Mouse (Mus musculus): ENCODE data around the gene Uckl1. TPM values are rescaled to one million over a fixed set of nuclear protein-coding genes. Genes with fewer than 3 reads are reported as not detected.

Uckl1 gene
- polyA plus RNA-seq, 1 experiment from 2014 or later = 60.9 TPM

DNA sequence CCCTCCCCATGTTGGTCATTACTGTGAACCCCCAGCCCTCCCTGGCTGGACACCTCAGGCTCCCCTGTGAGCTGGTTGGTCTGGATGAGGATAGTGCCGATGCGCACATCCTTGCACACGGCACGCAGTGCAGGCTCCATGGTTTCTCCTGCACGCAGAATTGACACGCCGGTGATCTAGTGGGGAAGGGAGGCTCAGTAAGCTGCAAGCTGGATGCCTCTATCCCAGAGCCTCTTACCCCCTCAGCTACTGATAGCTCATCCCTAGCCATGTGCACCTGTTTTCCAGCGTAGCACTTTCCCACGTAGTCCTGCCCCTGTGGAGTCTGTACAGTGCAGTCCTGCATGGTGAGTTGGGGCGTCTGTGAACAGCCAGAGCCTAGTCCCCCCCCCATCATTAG is 14.8 kb downstream of the Uckl1 start:
- no peak overlapping the region for H3K4me2 ChIP-seq
- WGBS = 92% methylated on average over 10 of the region's 10 CpGs
- H3K4me1 ChIP-seq = no peaks in the 10 kb centered on the region
- H3K9me3 ChIP-seq = no peaks in the 10 kb centered on the region
- peaks cover 12% of the 10 kb centered on the region; the same call in 1 of the 2 replicates for H3K36me3 ChIP-seq
- H3K9ac ChIP-seq = no peak overlapping the region
- no peaks in the 10 kb centered on the region for H3K27me3 ChIP-seq (replicated peaks)
- no peak overlapping the region for H3K4me3 ChIP-seq (replicated peaks)
- no peak for ATAC-seq (ENCODE audit: insufficient read depth, low FRiP score, low read depth)
- H3K27ac ChIP-seq = no peak overlapping the region

DNA sequence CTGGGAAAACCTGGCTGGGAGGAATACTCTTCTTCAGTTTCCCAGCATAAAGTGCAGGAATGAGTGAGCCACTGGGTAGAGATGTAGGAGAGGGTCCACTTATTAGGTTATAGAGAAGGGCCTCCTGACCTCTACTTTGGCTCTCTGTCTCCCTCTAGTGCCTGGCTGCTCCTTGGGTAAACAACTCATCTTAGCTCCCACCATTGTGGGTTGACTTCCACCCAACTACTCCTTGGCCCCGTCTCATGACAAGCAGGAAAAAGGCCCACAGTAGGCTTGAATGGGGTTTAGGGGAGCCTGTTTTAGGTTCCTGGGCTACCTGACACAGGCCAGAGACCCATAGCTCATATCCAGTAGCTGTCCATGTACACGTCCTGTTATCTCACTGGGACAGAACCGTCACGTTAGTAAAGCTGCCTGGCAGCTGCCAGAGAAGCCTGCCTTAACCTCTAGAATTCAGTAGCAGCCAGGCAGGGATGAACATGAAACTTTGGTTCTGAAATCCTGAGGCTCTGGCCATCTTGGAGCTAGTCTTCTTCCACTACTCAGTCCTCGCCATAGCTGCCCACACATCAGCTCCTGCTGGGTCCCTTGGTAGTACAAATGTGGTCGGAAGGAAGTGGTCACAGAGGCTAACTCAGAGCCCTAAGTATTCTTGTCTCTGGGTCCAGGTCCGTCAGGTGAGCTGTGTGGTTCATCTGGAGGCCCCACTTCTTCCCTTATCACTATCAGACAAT is 16.3 kb downstream of the Uckl1 start:
- peaks cover 12% of the 10 kb centered on the region; the same call in 1 of the 2 replicates for H3K36me3 ChIP-seq
- 74% methylated on average over 7 of the region's 7 CpGs for WGBS
- ATAC-seq (ENCODE audit: insufficient read depth, low FRiP score, low read depth) = no peak
- H3K9ac ChIP-seq = no peak overlapping the region
- H3K9me3 ChIP-seq = no peaks in the 10 kb centered on the region
- H3K4me3 ChIP-seq (replicated peaks) = no peak overlapping the region
- H3K27ac ChIP-seq = no peak overlapping the region
- H3K4me1 ChIP-seq = no peaks in the 10 kb centered on the region
- no peaks in the 10 kb centered on the region for H3K27me3 ChIP-seq (replicated peaks)
- no peak overlapping the region for H3K4me2 ChIP-seq

DNA sequence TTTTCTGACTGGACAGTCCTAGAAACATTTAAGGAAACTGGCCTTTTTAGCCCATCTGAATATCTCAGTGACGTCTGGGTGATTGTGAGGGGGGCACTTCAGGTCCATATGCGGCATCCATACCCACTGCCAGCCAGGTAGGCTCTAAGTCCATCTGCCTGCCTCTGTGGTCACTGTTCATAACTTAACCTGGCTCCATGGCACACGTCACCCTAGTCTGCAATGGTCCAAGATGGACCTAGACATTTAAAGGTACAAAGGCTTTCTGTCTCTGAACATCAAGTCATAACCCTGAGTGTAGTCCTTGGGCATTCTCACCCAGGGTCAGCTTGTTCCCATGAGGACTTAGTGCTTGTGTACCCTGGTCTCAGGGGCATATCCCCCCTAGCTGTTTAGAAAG is 17.4 kb downstream of the Uckl1 start:
- H3K4me1 ChIP-seq = no peaks in the 10 kb centered on the region
- H3K36me3 ChIP-seq = peaks cover 5% of the 10 kb centered on the region; the same call in 1 of the 2 replicates
- H3K4me3 ChIP-seq (replicated peaks) = no peak overlapping the region
- no peaks in the 10 kb centered on the region for H3K9me3 ChIP-seq
- ATAC-seq (ENCODE audit: insufficient read depth, low FRiP score, low read depth) = no peak
- WGBS = 90% methylated on average over 3 of the region's 3 CpGs
- H3K27ac ChIP-seq = no peak overlapping the region
- no peak overlapping the region for H3K4me2 ChIP-seq
- no peak overlapping the region for H3K9ac ChIP-seq
- H3K27me3 ChIP-seq (replicated peaks) = no peaks in the 10 kb centered on the region

DNA sequence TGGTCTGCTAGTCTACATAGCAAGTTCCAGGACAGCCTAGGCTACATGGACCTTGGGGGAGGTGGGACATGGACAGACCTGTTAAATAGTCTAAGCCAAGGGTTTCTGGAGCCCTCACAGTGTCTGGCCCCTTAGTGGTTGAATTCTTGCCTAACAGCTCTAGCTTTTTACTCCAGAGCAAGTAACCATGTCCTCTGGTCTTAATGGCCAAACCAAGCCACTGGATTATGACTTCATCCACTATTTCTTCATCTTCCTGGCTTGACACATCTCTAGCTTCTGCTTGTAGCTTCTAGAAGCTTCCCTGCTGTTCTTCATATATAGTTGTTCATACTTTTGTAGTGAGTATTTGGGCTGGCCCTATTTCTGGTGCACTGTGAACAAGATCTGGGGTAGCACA is 30.9 kb downstream of the Uckl1 start:
- Histone ChIP-seq H3K27me3 (replicated peaks) (no peaks in the 10 kb centered on the region), H3K4me1 (no peaks in the 10 kb centered on the region)
- ATAC-seq (ENCODE audit: insufficient read depth, low FRiP score, low read depth) = no peak

DNA sequence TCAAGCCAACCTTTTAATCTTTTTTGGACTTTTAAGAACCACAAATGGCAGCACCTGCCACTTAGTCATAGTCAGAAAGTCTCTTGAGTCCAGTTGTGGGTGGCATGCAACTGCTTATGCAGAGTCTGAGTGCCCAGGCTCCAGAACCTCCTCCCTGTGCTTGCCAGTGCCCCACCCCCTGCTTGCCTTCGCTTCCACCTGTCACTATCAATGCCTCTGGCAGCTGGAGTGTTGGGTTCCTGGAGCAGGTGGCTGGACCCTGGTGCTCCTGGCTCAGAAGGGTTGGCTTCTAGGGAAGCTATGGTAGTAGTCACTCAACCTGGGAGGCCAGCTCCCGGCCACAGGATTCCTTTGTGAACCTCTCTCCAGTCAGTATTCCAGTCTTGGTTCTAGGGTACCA is 34.5 kb downstream of the Uckl1 start:
- Histone ChIP-seq H3K4me1 (no peaks in the 10 kb centered on the region), H3K4me2 (no peak overlapping the region), H3K9me3 (no peaks in the 10 kb centered on the region), H3K27me3 (replicated peaks) (no peaks in the 10 kb centered on the region), H3K36me3 (peaks cover 50% of the 10 kb centered on the region), H3K9ac (no peak overlapping the region), H3K27ac (no peak overlapping the region), H3K4me3 (replicated peaks) (no peak overlapping the region)
- ATAC-seq (ENCODE audit: insufficient read depth, low FRiP score, low read depth) = no peak
- WGBS = 90% methylated on average over 2 of the region's 2 CpGs

More for the DNA sequence above, 30.9 kb downstream of the Uckl1 start:
- Histone ChIP-seq H3K27ac (no peak overlapping the region), H3K4me2 (no peak overlapping the region), H3K9me3 (no peaks in the 10 kb centered on the region), H3K9ac (no peak overlapping the region), H3K4me3 (replicated peaks) (no peak overlapping the region), H3K36me3 (peaks cover 42% of the 10 kb centered on the region)

DNA sequence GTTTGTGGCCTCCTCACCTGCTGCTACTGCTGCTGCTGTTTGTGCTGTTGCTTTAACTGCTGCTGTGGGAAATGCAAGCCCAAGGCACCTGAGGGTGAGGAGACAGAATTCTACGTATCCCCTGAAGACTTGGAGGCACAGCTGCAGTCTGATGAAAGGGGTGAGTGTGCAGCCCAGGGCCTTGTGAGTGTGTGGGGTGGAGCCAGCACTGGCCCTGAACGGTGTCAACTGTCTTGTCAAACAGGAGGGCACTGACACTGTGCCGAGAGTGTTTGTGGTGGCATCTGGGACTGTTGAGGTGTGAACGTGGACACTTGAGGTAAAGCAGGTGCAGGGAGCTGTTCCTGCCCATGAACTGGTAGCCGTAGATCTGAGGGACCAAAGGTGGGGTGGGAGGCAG is 36.0 kb downstream of the Uckl1 start:
- no peaks in the 10 kb centered on the region for H3K9me3 ChIP-seq
- no peak for ATAC-seq (ENCODE audit: insufficient read depth, low FRiP score, low read depth)
- H3K36me3 ChIP-seq = peaks cover 48% of the 10 kb centered on the region
- 87% methylated on average over 5 of the region's 5 CpGs for WGBS
- H3K4me2 ChIP-seq = no peak overlapping the region
- H3K27ac ChIP-seq = no peak overlapping the region
- no peak overlapping the region for H3K4me3 ChIP-seq (replicated peaks)
- no peaks in the 10 kb centered on the region for H3K4me1 ChIP-seq
- H3K27me3 ChIP-seq (replicated peaks) = no peaks in the 10 kb centered on the region
- H3K9ac ChIP-seq = no peak overlapping the region

DNA sequence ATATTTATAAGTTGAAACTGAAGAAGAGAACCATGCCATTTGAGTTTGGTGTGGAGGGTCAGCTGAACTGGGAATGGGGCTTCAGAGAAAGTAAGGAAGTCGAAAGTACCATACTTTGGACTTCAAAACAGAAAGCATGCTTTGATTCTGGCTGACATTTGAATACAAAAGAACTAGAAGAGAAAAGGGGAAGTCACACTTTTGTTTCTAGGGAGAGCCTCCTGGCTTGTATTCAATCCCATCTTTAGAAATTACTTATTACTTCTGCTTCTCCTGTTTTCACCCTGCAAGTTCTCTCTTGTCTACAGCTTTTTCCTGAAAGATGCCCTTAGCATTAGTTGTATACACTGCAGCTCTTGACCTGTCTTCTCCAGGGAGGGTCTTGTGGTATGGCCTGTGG is 36.5 kb downstream of the Uckl1 start:
- Histone ChIP-seq H3K4me3 (replicated peaks) (no peak overlapping the region), H3K36me3 (peaks cover 48% of the 10 kb centered on the region), H3K27me3 (replicated peaks) (no peaks in the 10 kb centered on the region), H3K4me2 (no peak overlapping the region), H3K9me3 (no peaks in the 10 kb centered on the region), H3K4me1 (no peaks in the 10 kb centered on the region), H3K9ac (no peak overlapping the region), H3K27ac (no peak overlapping the region)
- 79% methylated on average over 1 of the region's 1 CpGs for WGBS
- ATAC-seq (ENCODE audit: insufficient read depth, low FRiP score, low read depth) = no peak

DNA sequence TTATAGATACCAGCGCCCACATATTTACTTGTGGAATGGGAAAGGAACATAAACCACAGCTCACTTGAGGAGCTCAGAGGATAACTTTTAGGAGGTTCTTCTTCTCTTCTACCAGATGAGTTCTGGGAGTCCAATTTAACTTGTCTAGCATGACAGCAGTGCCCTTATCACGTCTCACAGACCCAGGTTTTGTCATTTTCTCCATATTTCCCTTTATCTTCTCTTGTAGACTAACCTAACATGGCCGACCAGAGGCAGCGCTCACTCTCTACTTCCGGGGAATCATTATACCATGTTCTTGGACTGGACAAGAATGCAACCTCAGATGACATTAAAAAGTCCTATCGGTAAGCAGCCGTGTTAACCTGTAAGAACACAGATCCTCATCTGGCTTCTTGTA is 38.5 kb downstream of the Uckl1 start:
- no peak for ATAC-seq (ENCODE audit: insufficient read depth, low FRiP score, low read depth)
- no peaks in the 10 kb centered on the region for H3K27me3 ChIP-seq (replicated peaks)
- H3K4me3 ChIP-seq (replicated peaks) = no peak overlapping the region
- no peak overlapping the region for H3K27ac ChIP-seq
- no peak overlapping the region for H3K4me2 ChIP-seq
- H3K9ac ChIP-seq = no peak overlapping the region
- peaks cover 31% of the 10 kb centered on the region for H3K36me3 ChIP-seq
- H3K9me3 ChIP-seq = no peaks in the 10 kb centered on the region
- 91% methylated on average over 7 of the region's 7 CpGs for WGBS
- H3K4me1 ChIP-seq = no peaks in the 10 kb centered on the region

DNA sequence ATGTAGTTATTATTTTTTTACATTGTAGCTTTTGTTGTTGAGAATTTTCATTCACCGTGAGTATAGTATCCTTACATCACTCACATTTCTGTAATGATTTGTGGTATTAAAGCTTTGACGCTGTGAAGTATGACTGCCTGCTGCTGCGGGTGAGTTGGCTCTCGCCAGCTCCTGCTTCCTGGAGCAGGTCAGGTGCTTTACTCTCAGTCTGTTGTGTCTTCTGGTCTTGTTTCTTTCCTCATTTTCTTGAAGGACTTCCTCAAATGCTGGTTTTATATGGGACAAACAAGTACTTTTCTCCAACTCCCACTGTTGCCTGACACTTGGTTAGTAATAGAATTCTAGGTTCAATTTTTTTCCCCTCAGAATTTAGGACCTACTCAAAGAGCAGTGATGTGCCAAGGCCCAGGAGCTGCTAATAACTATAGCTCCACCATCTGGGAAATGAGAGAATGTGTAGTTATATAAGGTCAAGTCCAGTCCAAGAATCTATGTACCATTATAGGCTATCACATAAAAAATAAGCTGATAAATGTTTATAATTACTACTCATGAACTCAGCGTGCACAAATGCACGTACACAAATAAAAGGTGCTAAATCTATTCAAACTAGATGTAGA is 42.8 kb downstream of the Uckl1 start:
- Histone ChIP-seq H3K4me3 (replicated peaks) (no peak overlapping the region), H3K27me3 (replicated peaks) (no peaks in the 10 kb centered on the region), H3K4me2 (no peak overlapping the region), H3K4me1 (peaks cover 6% of the 10 kb centered on the region; the same call in 1 of the 2 replicates), H3K9me3 (no peaks in the 10 kb centered on the region), H3K9ac (no peak overlapping the region), H3K27ac (no peak overlapping the region), H3K36me3 (peaks cover 4% of the 10 kb centered on the region; the same call in 1 of the 2 replicates)
- WGBS = 88% methylated on average over 6 of the region's 6 CpGs
- no peak for ATAC-seq (ENCODE audit: insufficient read depth, low FRiP score, low read depth)

DNA sequence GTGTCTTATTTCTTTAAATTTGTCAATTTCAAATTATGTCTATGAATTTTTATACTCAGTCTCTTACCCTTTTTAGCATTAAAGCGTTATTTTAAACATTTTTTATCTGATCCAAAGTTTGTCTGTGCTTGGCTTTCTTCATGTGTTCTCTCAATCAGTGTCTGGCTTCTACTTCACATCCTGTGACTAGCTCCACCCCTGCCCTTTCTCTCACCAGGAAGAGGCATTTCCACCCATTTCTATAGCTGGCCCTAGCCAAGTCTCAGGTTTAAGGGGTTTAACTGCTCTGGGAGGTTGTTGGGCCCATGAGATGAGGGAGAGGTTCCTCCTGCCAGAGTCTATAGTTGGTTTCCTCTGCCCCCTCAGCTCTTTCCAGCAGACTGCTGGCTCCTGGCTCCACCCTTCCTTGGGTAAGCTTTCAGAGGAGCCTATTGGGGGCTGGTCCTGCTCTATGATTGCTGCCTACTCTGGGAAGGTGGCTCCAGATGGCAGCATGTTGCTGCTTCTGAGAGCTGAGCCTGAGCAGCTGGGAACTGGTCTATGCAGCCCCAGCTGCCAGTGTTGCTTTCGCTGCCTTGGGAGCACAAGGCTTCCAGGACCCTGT is 47.1 kb downstream of the Uckl1 start:
- Histone ChIP-seq H3K36me3 (peaks cover 3% of the 10 kb centered on the region; the same call in 1 of the 2 replicates), H3K4me2 (peak overlapping the region; percentile 11; the same call in 1 of the 2 replicates), H3K27ac (peak overlapping the region; percentile 67), H3K4me1 (peaks cover 6% of the 10 kb centered on the region; the same call in 1 of the 2 replicates), H3K9ac (no peak overlapping the region), H3K4me3 (replicated peaks) (no peak overlapping the region), H3K9me3 (no peaks in the 10 kb centered on the region), H3K27me3 (replicated peaks) (no peaks in the 10 kb centered on the region)
- ATAC-seq (ENCODE audit: insufficient read depth, low FRiP score, low read depth) = peak; percentile 75; the same call in 1 of the 2 replicates
- WGBS = 70% methylated on average over 2 of the region's 2 CpGs

DNA sequence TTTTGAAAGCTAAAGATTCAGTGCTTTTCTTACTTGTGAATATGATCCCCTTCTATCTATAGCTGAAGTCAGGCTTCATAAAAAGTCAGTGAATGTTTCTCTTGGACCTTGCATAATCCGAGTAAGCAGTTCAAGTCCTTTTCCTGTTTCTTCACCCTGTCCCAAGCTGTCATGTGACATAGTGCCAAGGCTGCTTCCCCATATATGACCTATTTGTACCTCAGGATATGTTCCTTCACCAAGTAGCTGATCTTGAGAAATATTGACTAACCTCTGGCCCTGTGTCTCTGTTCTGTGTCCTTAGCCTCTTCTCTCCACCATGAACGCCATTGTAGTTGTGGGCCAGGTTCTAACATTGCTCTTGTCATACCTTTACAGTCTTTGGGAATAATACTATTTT is 48.3 kb downstream of the Uckl1 start:
- no peak for ATAC-seq (ENCODE audit: insufficient read depth, low FRiP score, low read depth)
- 80% methylated on average over 2 of the region's 2 CpGs for WGBS
- H3K4me1 ChIP-seq = peaks cover 6% of the 10 kb centered on the region; the same call in 1 of the 2 replicates

DNA sequence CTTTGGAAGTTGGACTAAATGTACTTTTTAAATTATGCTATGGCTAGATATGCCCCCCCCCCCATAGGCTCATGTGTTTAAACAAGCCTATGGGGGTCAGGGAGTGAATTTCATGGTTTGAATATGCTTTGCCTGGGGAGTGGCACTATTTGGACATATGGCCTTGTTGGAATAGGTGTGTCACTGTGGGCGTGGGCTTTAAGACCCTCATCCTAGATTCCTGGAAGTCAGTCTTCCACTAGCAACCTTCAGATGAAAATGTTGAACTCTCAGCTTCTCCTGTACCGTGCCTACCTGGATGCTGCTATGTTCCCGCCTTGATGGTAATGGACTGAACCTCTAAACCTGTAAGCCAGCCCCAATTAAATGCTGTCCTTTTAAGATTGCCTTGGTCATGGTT is 52.1 kb downstream of the Uckl1 start:
- 92% methylated on average over 3 of the region's 3 CpGs for WGBS
- H3K4me2 ChIP-seq = no peak overlapping the region
- peaks cover 2% of the 10 kb centered on the region; the same call in 1 of the 2 replicates for H3K4me1 ChIP-seq
- H3K27me3 ChIP-seq (replicated peaks) = no peaks in the 10 kb centered on the region
- H3K36me3 ChIP-seq = peaks cover 5% of the 10 kb centered on the region; the same call in 1 of the 2 replicates
- no peak overlapping the region for H3K4me3 ChIP-seq (replicated peaks)
- ATAC-seq (ENCODE audit: insufficient read depth, low FRiP score, low read depth) = no peak
- H3K27ac ChIP-seq = no peak overlapping the region
- H3K9me3 ChIP-seq = peaks cover 3% of the 10 kb centered on the region; the same call in 1 of the 2 replicates
- no peak overlapping the region for H3K9ac ChIP-seq

More for the DNA sequence above, 48.3 kb downstream of the Uckl1 start:
- Histone ChIP-seq H3K9me3 (no peaks in the 10 kb centered on the region), H3K27me3 (replicated peaks) (no peaks in the 10 kb centered on the region), H3K4me3 (replicated peaks) (no peak overlapping the region), H3K27ac (no peak overlapping the region), H3K9ac (no peak overlapping the region), H3K36me3 (peaks cover 5% of the 10 kb centered on the region; the same call in 1 of the 2 replicates), H3K4me2 (no peak overlapping the region)
